ENCODE assay signal across 13 mouse cellular contexts in the genomic region with DNA sequence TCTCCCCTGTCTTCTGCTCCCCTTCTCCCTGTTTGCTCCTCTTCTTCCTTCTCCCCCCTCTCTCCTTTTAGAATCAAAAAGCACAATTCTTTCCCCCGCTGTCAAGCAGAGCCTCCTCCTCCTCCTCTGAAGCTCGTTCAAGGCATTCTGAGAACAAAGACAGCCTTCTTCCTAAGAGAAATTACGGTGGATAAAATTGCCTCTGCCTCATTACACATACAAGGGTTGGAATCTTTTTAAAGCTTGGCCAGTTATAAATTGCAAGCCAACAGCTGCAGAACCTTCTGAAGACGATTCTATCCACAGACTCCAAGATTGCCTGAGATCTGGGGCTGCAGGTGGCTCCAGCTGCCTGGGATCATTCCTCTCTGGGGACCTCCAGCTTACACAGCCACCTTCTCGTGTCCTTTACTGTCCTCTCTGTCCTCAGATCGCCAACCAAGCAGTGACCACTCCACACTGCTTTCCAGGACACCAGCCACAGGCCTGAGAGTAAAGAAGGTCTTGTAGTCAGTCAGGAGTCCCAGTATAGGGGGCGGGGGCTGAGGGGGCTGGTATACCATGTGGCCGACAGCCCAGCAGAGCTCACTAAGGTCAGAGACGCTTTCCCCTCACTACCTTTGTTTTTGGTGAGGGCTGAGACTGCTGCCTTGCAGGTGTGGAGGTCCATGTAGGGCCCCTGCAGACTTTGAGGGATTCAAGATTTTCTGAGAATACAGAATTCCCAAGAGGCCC. TPM values are rescaled to one million over a fixed set of nuclear protein-coding genes. Genes with fewer than 3 reads are reported as not detected.
DNase-seq lines count a peak whose midpoint lies in the region; ATAC-seq and TF ChIP-seq lines count a peak whose summit lies in the region.
"Had no signal": no experiment of that assay in that cellular context is flagged by ENCODE, and none has a peak within 500 bp of the region (broad histone marks: within the 10 kb centered on the region; RNA-seq: fewer than 3 reads in every experiment).

No protein-coding gene starts in this region.

- no peaks in the 10 kb centered on the region for H3K9me3 ChIP-seq in forebrain, postnatal 0 days (ENCODE audit: low read length)
- no peaks in the 10 kb centered on the region for H3K9me3 ChIP-seq in midbrain, embryonic 16.5 days (replicated peaks; ENCODE audit: control insufficient read depth, low read length, poor library complexity, severe bottlenecking)
- H3K9me3 ChIP-seq: embryonic facial prominence, embryonic 13.5 days had no signal

- no peaks in the 10 kb centered on the region for H3K4me1 ChIP-seq in cerebellum, adult 2 months (ENCODE audit: control insufficient read depth, insufficient read depth, low read length)
- H3K4me1 ChIP-seq in forebrain, postnatal 0 days (ENCODE audit: insufficient read depth) = peaks cover 11% of the 10 kb centered on the region
- 0 out of 2 replicates have a peak, but pooled peaks cover 4% of the 10 kb centered on the region for H3K4me1 ChIP-seq in midbrain, embryonic 16.5 days (ENCODE audit: control insufficient read depth, insufficient read depth, low read length)

- WGBS in cerebellum, adult 2 months = 57% methylated on average over 9 of the region's 9 CpGs
- WGBS in forebrain, postnatal 0 days = 22% methylated on average over 9 of the region's 9 CpGs
- WGBS in midbrain, embryonic 16.5 days = 45% methylated on average over 9 of the region's 9 CpGs

- H3K27me3 ChIP-seq in cerebellum, adult 2 months (ENCODE audit: control insufficient read depth, insufficient read depth, low read length) = no peaks in the 10 kb centered on the region
- no peaks in the 10 kb centered on the region for H3K27me3 ChIP-seq in forebrain, postnatal 0 days (ENCODE audit: insufficient read depth, low read length)
- H3K27me3 ChIP-seq in midbrain, embryonic 16.5 days (ENCODE audit: control insufficient read depth, insufficient read depth, low read depth, low read length) = no peaks in the 10 kb centered on the region
- H3K27me3 ChIP-seq: embryonic facial prominence, embryonic 13.5 days had no signal

- no peak for ATAC-seq in cerebellum, adult (ENCODE audit: insufficient number of reproducible peaks, low FRiP score, low TSS enrichment)
- ATAC-seq in forebrain, postnatal 0 days = peak; percentile 83
- ATAC-seq in midbrain, embryonic 16.5 days = no peak
- ATAC-seq in megakaryocyte-erythroid progenitor cell, adult 5-6 weeks (replicated peaks; ENCODE audit: low FRiP score, low TSS enrichment, poor library complexity, severe bottlenecking) = no peak

- TF ChIP-seq POLR2A in cerebellum, adult 2 months (IDR thresholded peaks at IDR 0.05; ENCODE audit: borderline replicate concordance, insufficient read depth, low read length) = no peak
- TF ChIP-seq POLR2A in brain, embryonic 14.5 days (IDR thresholded peaks at IDR 0.05; ENCODE audit: borderline replicate concordance, extremely low read depth, insufficient read depth, insufficient read length, poor library complexity, severe bottlenecking) = no peak

- peak overlapping the region; percentile 32 for H3K9ac ChIP-seq in forebrain, postnatal 0 days
- no peak overlapping the region for H3K9ac ChIP-seq in midbrain, embryonic 16.5 days (ENCODE audit: low read depth, low read length)
- H3K9ac ChIP-seq: embryonic facial prominence, embryonic 13.5 days had no signal

- H3K4me2 ChIP-seq in forebrain, postnatal 0 days (ENCODE audit: low read depth) = no peak overlapping the region
- H3K4me2 ChIP-seq in midbrain, embryonic 16.5 days (ENCODE audit: low read length) = no peak overlapping the region
- H3K4me2 ChIP-seq: embryonic facial prominence, embryonic 13.5 days; heart, embryonic 11.5 days had no signal

- no peak for DNase-seq in cerebellum, adult 2 months
- peak; percentile 78 for DNase-seq in brain, embryonic 14.5 days (ENCODE audit: low read depth)
- DNase-seq in forebrain, postnatal 0 days = peak; percentile 45
- no peak for DNase-seq in embryo, embryonic 10 days (ENCODE audit: low spot score)
- no peak for DNase-seq in thymus, postnatal 25 days
- DNase-seq: cerebellum, adult 9-11 months; lung, postnatal 14 days had no signal

- H3K4me3 ChIP-seq in cerebellum, adult 2 months (replicated peaks; ENCODE audit: insufficient read depth, low read depth, low read length) = no peak overlapping the region
- no peak overlapping the region for H3K4me3 ChIP-seq in forebrain, postnatal 0 days (ENCODE audit: low read depth, low read length)
- no peak overlapping the region for H3K4me3 ChIP-seq in midbrain, embryonic 16.5 days (ENCODE audit: low read depth, low read length)
- H3K4me3 ChIP-seq: embryonic facial prominence, embryonic 13.5 days had no signal

- H3K27ac ChIP-seq in cerebellum, adult 2 months (ENCODE audit: insufficient read depth, low read length) = peak overlapping the region; percentile 7; the same call in 1 of the 2 replicates
- peak overlapping the region; percentile 88 for H3K27ac ChIP-seq in forebrain, postnatal 0 days (ENCODE audit: low read depth, low read length)
- peak overlapping the region; percentile 55 for H3K27ac ChIP-seq in midbrain, embryonic 16.5 days (ENCODE audit: low read length)
- H3K27ac ChIP-seq: embryonic facial prominence, embryonic 13.5 days; kidney, postnatal 0 days had no signal

- H3K36me3 ChIP-seq in forebrain, postnatal 0 days (ENCODE audit: insufficient read depth) = 0 out of 2 replicates have a peak, but pooled peaks cover 5% of the 10 kb centered on the region
- 0 out of 2 replicates have a peak, but pooled peaks cover 3% of the 10 kb centered on the region for H3K36me3 ChIP-seq in midbrain, embryonic 16.5 days (ENCODE audit: control insufficient read depth, insufficient read depth, low read length)
- H3K36me3 ChIP-seq: embryonic facial prominence, embryonic 13.5 days had no signal

- no peak for TF ChIP-seq CTCF in cerebellum, adult 2 months (IDR thresholded peaks at IDR 0.05; ENCODE audit: borderline replicate concordance, insufficient read depth, low read depth, low read length)
- no peak for TF ChIP-seq CTCF in brain, embryonic 14.5 days (IDR thresholded peaks at IDR 0.05; ENCODE audit: borderline replicate concordance, extremely low read depth, insufficient read depth, insufficient read length)
- TF ChIP-seq CTCF in forebrain, postnatal 0 days (IDR thresholded peaks at IDR 0.05; ENCODE audit: low read depth) = no peak

RNA-seq across cellular contexts. Expression of gene Sfxn5, which starts 19.0 kb away (rescaled TPM):
- polyA plus RNA-seq in cerebellum, adult 2 months (2012; rRNA removed) = 169 and 172 TPM in 2 replicates
- polyA plus RNA-seq in brain, embryonic 14.5 days (2012; rRNA removed) = 15.1 and 17.5 TPM in 2 replicates
- total RNA-seq in forebrain, postnatal 0 days (2014; rRNA removed) = 49.9 and 55.6 TPM in 2 replicates
- polyA plus RNA-seq in forebrain, postnatal 0 days (2015; fragmentation: Nextera tagmentation; extraction: Ambion mirVana) = 39.1 and 49.1 TPM in 2 replicates
- polyA plus RNA-seq in midbrain, embryonic 16.5 days (2015; fragmentation: Nextera tagmentation; extraction: Ambion mirVana) = 27.6 and 41.3 TPM in 2 replicates
- 0.31 and 1.5 TPM in 2 replicates for total RNA-seq in megakaryocyte-erythroid progenitor cell, adult 5-6 weeks (2014; fragmentation: Nextera tagmentation)
- 0.76 and 1.3 TPM in 2 replicates for total RNA-seq in megakaryocyte-erythroid progenitor cell, adult 5-6 weeks (2017)

Comparison
In these comparisons a context has a peak if more than half of its experiments do, and no peak if none do; other contexts are left out.
1. DNase-seq: peak in brain, embryonic 14.5 days (single experiment) and forebrain, postnatal 0 days (single experiment); none in cerebellum, adult 2 months (0 of 2), embryo, embryonic 10 days (single experiment) and thymus, postnatal 25 days (single experiment).
2. H3K27ac ChIP-seq: peak in every context shown above with its lines; median percentile 88 in forebrain, postnatal 0 days; 55 in midbrain, embryonic 16.5 days; 7 in cerebellum, adult 2 months.